Mouse (Mus musculus): Measurements from ENCODE around the gene Pigyl. TPM values are rescaled to one million over a fixed set of nuclear protein-coding genes. Genes with fewer than 3 reads are reported as not detected.
"Not testable (repeated sequence)": the region's sequence is repeated elsewhere in the genome, so short reads cannot be mapped to it uniquely, and the experiment has no call there.

The Pigyl gene
- total RNA-seq, 1 experiment from 2014 or later = 16.3 TPM

- no peak for ATAC-seq (replicated peaks; ENCODE audit: low read depth, poor library complexity, severe bottlenecking)
Measured at GRCm38 (mm10) chr9:22136765-22137547, 19.7 kb upstream of the Pigyl start.

- 0 out of 2 replicates have a peak, but pooled peaks have one; percentile 28 for ATAC-seq (replicated peaks; ENCODE audit: low read depth, poor library complexity, severe bottlenecking)
Measured at GRCm38 (mm10) chr9:22138480-22138879, 18.2 kb upstream of the Pigyl start.

- no peak for ATAC-seq (replicated peaks; ENCODE audit: low read depth, poor library complexity, severe bottlenecking)
Measured at GRCm38 (mm10) chr9:22139746-22140145, 16.9 kb upstream of the Pigyl start.

GRCm38 (mm10) chr9:22143108-22144037 is 13.3 kb upstream of the Pigyl start:
- ATAC-seq (replicated peaks; ENCODE audit: low read depth, poor library complexity, severe bottlenecking) = peak; percentile 81

- peak; percentile 73 for ATAC-seq (replicated peaks; ENCODE audit: low read depth, poor library complexity, severe bottlenecking)
Measured at GRCm38 (mm10) chr9:22144304-22144965, 12.2 kb upstream of the Pigyl start.

GRCm38 (mm10) chr9:22149426-22150248 is 7.0 kb upstream of the Pigyl start:
- no peak for ATAC-seq (replicated peaks; ENCODE audit: low read depth, poor library complexity, severe bottlenecking)

GRCm38 (mm10) chr9:22150249-22150693 is 6.4 kb upstream of the Pigyl start:
- ATAC-seq (replicated peaks; ENCODE audit: low read depth, poor library complexity, severe bottlenecking) = not testable (repeated sequence)

GRCm38 (mm10) chr9:22150946-22151345 is 5.7 kb upstream of the Pigyl start:
- ATAC-seq (replicated peaks; ENCODE audit: low read depth, poor library complexity, severe bottlenecking) = no peak

- no peak for ATAC-seq (replicated peaks; ENCODE audit: low read depth, poor library complexity, severe bottlenecking)
Measured at GRCm38 (mm10) chr9:22153810-22154209, 2.8 kb upstream of the Pigyl start.

- ATAC-seq (replicated peaks; ENCODE audit: low read depth, poor library complexity, severe bottlenecking) = peak; percentile 57
Measured at GRCm38 (mm10) chr9:22155614-22156013, 1.0 kb upstream of the Pigyl start.

- no peak for ATAC-seq (replicated peaks; ENCODE audit: low read depth, poor library complexity, severe bottlenecking)
Measured at GRCm38 (mm10) chr9:22157516-22158265, 1.0 kb downstream of the Pigyl start.

- no peak for ATAC-seq (replicated peaks; ENCODE audit: low read depth, poor library complexity, severe bottlenecking)
Measured at GRCm38 (mm10) chr9:22161299-22161698, 4.7 kb downstream of the Pigyl start.

- no peak for ATAC-seq (replicated peaks; ENCODE audit: low read depth, poor library complexity, severe bottlenecking)
Measured at GRCm38 (mm10) chr9:22162305-22162704, 5.7 kb downstream of the Pigyl start.

- no peak for ATAC-seq (replicated peaks; ENCODE audit: low read depth, poor library complexity, severe bottlenecking)
Measured at GRCm38 (mm10) chr9:22162912-22163311, 6.3 kb downstream of the Pigyl start.

GRCm38 (mm10) chr9:22164711-22165668 is 8.3 kb downstream of the Pigyl start:
- ATAC-seq (replicated peaks; ENCODE audit: low read depth, poor library complexity, severe bottlenecking) = peak; percentile 93

GRCm38 (mm10) chr9:22165964-22166363 is 9.3 kb downstream of the Pigyl start:
- ATAC-seq (replicated peaks; ENCODE audit: low read depth, poor library complexity, severe bottlenecking) = no peak

- no peak for ATAC-seq (replicated peaks; ENCODE audit: low read depth, poor library complexity, severe bottlenecking)
Measured at GRCm38 (mm10) chr9:22166686-22167085, 10.0 kb downstream of the Pigyl start.

- no peak for ATAC-seq (replicated peaks; ENCODE audit: low read depth, poor library complexity, severe bottlenecking)
Measured at GRCm38 (mm10) chr9:22167751-22168150, 11.1 kb downstream of the Pigyl start.

All from common myeloid progenitor, adult 5-6 weeks (primary cell).